Mouse (Mus musculus): ENCODE data around the gene Nfib.

DNA sequence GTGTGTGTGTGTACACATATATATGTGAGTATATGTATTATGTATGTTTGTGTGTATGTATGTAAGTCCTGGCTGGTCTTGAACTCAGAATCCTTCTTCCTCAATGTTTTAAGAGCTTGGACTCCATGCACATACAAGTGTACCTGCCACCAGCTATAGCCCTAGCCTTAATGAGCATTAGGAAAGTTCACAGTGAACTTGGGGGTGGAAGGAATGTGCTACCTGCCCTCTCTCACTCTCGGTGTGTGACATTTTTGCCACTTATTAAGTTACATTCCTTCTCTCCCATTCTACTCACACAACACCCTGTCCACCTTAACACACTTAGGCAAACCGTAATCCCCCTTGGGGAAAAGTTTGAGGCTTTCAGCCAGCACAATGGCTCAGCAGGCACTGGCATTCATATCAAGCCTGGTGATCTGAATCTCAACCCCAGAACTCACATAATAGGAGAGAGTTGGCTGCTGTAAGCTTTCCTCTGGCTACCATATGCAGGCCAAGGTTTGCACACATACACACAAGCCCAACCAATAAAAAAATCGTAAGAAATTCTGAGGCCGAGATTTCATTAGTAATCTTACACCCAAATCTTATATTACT lies 370.2 kb downstream of the Nfib start:
- TF ChIP-seq CTCF (IDR thresholded peaks at IDR 0.05) (no peak), EP300 (IDR thresholded peaks at IDR 0.05) (no peak)

All from lung, postnatal 0 days (tissue).